Mouse (Mus musculus): ENCODE data around the gene Zic1. TPM values are rescaled to one million over a fixed set of nuclear protein-coding genes. Genes with fewer than 3 reads are reported as not detected.

Zic1 gene
- polyA plus RNA-seq, 1 experiment from 2014 or later, result 14.4 TPM

DNA sequence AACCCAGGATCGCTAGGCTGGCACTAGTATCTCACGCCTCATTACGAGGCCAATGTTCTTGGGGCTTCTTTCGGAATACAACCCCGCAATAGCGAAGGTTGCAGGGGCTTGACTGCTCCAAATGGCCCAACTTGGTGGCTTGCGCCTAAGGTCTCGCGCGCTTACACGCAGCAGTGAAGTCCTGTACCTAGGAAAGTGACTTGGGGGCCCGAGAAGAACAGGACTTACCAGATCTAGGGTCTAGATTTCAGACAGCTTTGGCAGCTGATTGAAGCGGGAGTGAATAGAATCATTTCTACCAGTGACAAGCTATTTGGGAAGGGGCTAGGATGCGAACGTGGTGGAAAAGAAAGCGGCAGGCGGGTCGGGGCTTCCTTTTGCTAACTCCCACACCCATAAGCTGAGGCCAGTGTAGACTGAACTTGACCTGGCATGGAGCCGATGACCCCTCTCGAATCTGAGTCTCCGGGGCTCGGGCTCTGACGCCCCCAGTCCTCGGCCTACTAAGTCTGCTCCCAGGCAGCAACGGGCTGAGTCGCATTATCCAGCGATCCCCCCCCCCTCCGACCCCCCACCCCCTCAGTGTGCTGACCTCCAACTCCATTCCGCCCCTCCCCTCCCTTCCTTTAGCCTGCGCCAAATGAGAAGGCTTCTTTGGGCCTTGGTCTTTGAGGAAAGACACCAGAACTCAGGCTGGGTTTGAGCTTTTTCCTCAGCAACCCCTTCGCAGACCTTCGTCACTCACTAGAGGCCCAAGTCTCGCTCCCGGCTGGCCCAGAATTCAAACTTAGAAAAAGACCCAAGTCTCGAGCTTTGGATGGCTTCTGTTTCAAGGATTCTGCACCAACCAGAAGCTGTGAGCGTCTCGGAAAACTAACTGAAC lies 11.8 kb downstream of the Zic1 start:
- H3K4me1 ChIP-seq (ENCODE audit: control insufficient read depth, insufficient read depth, low read length), result peaks cover 7% of the 10 kb centered on the region; the same call in 1 of the 2 replicates
- no peaks in the 10 kb centered on the region for H3K9me3 ChIP-seq (replicated peaks; ENCODE audit: control insufficient read depth, low read length)
- peak overlapping the region; percentile 57 for H3K4me2 ChIP-seq (ENCODE audit: low read length)
- no peaks in the 10 kb centered on the region for H3K36me3 ChIP-seq (ENCODE audit: control insufficient read depth, insufficient read depth, low read length)
- peak; percentile 46 for DNase-seq (ENCODE audit: low spot score)
- H3K9ac ChIP-seq (ENCODE audit: low read length), result peak overlapping the region; percentile 59
- H3K27ac ChIP-seq (ENCODE audit: low read depth, low read length), result peak overlapping the region; percentile 88
- WGBS, result 14% methylated on average over 37 of the region's 37 CpGs
- no peak; the same call in 1 of the 2 replicates for ATAC-seq
- H3K4me3 ChIP-seq (ENCODE audit: low read depth, low read length), result peak overlapping the region; percentile 29
- peaks cover 55% of the 10 kb centered on the region for H3K27me3 ChIP-seq (replicated peaks; ENCODE audit: control insufficient read depth, insufficient read depth, low read length)

DNA sequence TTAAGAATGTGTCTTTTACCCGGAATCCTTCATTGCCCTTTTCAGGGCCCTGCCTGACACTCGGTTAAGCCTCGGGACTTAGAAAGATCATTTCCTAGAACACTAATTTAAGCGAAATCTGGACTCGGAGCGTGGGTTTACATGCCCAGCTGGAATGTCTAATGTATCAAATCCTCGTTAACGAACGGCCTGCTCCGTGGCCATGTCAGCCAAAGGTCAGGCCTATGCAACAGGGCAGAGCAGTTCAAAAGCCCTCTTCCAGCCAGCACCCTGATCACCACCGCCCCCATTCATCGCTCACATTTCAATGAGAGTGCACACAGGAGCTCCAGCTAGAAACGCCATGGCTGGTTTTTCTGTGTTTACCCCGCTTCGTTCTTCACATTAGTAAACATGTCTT lies 12.8 kb downstream of the Zic1 start:
- 6% methylated on average over 15 of the region's 15 CpGs for WGBS
- Histone ChIP-seq H3K27me3 (replicated peaks; ENCODE audit: control insufficient read depth, insufficient read depth, low read length) (peaks cover 55% of the 10 kb centered on the region), H3K9ac (ENCODE audit: low read length) (peak overlapping the region; percentile 59)

DNA sequence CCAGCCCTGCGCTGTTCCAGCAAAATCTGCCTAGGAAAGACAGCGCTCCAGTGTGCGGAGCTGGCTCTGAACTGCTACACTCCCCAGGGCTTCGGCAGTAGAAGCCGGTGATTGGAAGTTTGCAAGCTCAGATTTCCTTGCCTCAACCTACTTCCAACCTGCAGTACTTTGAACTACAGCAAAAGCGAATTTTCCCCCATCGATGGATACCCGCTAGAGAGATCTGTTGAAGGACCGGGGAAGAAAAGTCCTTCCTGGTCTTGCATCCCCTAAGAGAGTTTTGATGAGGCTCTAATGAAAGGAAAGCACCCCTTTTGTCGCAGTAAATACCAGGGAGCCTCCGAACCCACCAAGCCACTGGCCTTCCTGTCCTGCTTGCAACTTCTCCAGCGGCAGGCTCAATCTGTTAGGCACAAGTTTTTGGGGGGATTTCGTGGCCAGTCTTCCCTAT lies 13.6 kb downstream of the Zic1 start:
- DNase-seq (ENCODE audit: low spot score), result peak; percentile 39
- peak overlapping the region; percentile 57 for H3K4me2 ChIP-seq (ENCODE audit: low read length)
- WGBS, result 9% methylated on average over 13 of the region's 13 CpGs
- no peak for ATAC-seq
- peak overlapping the region; percentile 29 for H3K4me3 ChIP-seq (ENCODE audit: low read depth, low read length)
- no peaks in the 10 kb centered on the region for H3K9me3 ChIP-seq (replicated peaks; ENCODE audit: control insufficient read depth, low read length)
- H3K27me3 ChIP-seq (replicated peaks; ENCODE audit: control insufficient read depth, insufficient read depth, low read length), result peaks cover 51% of the 10 kb centered on the region
- H3K9ac ChIP-seq (ENCODE audit: low read length), result peak overlapping the region; percentile 59
- H3K27ac ChIP-seq (ENCODE audit: low read depth, low read length), result peak overlapping the region; percentile 78
- H3K36me3 ChIP-seq (ENCODE audit: control insufficient read depth, insufficient read depth, low read length), result no peaks in the 10 kb centered on the region
- peaks cover 7% of the 10 kb centered on the region; the same call in 1 of the 2 replicates for H3K4me1 ChIP-seq (ENCODE audit: control insufficient read depth, insufficient read depth, low read length)

More for the DNA sequence above, 12.8 kb downstream of the Zic1 start:
- peak; percentile 61 for DNase-seq (ENCODE audit: low spot score)
- Histone ChIP-seq H3K27ac (ENCODE audit: low read depth, low read length) (peak overlapping the region; percentile 78), H3K36me3 (ENCODE audit: control insufficient read depth, insufficient read depth, low read length) (no peaks in the 10 kb centered on the region), H3K4me3 (ENCODE audit: low read depth, low read length) (peak overlapping the region; percentile 29), H3K4me2 (ENCODE audit: low read length) (peak overlapping the region; percentile 57), H3K9me3 (replicated peaks; ENCODE audit: control insufficient read depth, low read length) (no peaks in the 10 kb centered on the region), H3K4me1 (ENCODE audit: control insufficient read depth, insufficient read depth, low read length) (peaks cover 7% of the 10 kb centered on the region; the same call in 1 of the 2 replicates)
- ATAC-seq, result no peak

DNA sequence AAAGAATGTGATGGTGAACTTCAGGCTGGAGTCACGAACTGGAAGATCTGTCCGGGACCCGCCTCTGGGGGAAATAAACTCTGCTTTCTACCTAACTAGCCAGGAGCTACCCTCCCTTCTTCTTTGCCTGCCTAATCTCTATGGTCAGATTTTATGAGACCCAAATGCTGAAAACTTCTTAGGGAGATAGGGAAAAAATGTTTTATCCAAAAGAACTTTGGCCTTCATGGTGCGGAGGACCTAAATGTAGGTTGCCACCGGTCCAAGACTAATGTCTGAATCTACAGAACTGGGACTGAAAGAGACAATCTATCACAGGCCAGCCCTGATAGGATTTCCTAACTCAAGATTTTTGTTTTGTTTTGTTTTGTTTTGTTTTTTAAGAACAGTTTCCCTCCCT lies 14.2 kb downstream of the Zic1 start:
- H3K4me1 ChIP-seq (ENCODE audit: control insufficient read depth, insufficient read depth, low read length), result peaks cover 7% of the 10 kb centered on the region; the same call in 1 of the 2 replicates
- 19% methylated on average over 5 of the region's 5 CpGs for WGBS
- peak overlapping the region; percentile 57 for H3K4me2 ChIP-seq (ENCODE audit: low read length)
- H3K9ac ChIP-seq (ENCODE audit: low read length), result peak overlapping the region; percentile 59
- ATAC-seq (no peak), DNase-seq (ENCODE audit: low spot score) (peak; percentile 22)
- no peaks in the 10 kb centered on the region for H3K9me3 ChIP-seq (replicated peaks; ENCODE audit: control insufficient read depth, low read length)
- no peaks in the 10 kb centered on the region for H3K36me3 ChIP-seq (ENCODE audit: control insufficient read depth, insufficient read depth, low read length)
- H3K27me3 ChIP-seq (replicated peaks; ENCODE audit: control insufficient read depth, insufficient read depth, low read length), result peaks cover 45% of the 10 kb centered on the region
- H3K4me3 ChIP-seq (ENCODE audit: low read depth, low read length), result peak overlapping the region; percentile 29
- H3K27ac ChIP-seq (ENCODE audit: low read depth, low read length), result peak overlapping the region; percentile 78

DNA sequence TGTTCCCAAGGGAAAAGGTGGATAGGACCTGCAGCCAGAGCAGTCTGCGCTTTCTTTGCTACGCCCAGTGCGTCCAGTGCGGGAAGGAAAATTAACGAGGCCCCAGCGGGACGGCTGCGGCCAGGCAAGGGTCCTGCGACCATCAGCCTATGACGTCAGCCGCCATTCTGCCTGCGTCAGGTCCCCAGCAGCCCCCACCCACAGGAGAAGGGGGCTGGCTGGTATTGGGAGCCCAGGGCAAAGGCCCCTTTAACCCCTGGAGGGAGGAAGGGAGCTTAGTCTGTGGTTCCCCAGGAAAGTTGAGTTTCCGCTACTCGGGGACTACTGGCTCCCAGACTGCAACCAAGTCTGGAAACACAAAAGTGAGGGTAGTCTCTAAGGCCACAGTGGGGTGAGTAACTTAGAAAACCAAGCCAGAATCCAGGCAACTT lies 14.7 kb downstream of the Zic1 start:
- no peaks in the 10 kb centered on the region for H3K9me3 ChIP-seq (replicated peaks; ENCODE audit: control insufficient read depth, low read length)
- DNase-seq (ENCODE audit: low spot score), result peak; percentile 68
- H3K9ac ChIP-seq (ENCODE audit: low read length), result peak overlapping the region; percentile 59
- H3K36me3 ChIP-seq (ENCODE audit: control insufficient read depth, insufficient read depth, low read length), result no peaks in the 10 kb centered on the region
- H3K27me3 ChIP-seq (replicated peaks; ENCODE audit: control insufficient read depth, insufficient read depth, low read length), result peaks cover 43% of the 10 kb centered on the region
- H3K4me1 ChIP-seq (ENCODE audit: control insufficient read depth, insufficient read depth, low read length), result peaks cover 7% of the 10 kb centered on the region; the same call in 1 of the 2 replicates
- peak overlapping the region; percentile 78 for H3K27ac ChIP-seq (ENCODE audit: low read depth, low read length)
- peak overlapping the region; percentile 29 for H3K4me3 ChIP-seq (ENCODE audit: low read depth, low read length)
- ATAC-seq, result peak; percentile 28; the same call in 1 of the 2 replicates
- WGBS, result 6% methylated on average over 14 of the region's 14 CpGs
- H3K4me2 ChIP-seq (ENCODE audit: low read length), result peak overlapping the region; percentile 57

DNA sequence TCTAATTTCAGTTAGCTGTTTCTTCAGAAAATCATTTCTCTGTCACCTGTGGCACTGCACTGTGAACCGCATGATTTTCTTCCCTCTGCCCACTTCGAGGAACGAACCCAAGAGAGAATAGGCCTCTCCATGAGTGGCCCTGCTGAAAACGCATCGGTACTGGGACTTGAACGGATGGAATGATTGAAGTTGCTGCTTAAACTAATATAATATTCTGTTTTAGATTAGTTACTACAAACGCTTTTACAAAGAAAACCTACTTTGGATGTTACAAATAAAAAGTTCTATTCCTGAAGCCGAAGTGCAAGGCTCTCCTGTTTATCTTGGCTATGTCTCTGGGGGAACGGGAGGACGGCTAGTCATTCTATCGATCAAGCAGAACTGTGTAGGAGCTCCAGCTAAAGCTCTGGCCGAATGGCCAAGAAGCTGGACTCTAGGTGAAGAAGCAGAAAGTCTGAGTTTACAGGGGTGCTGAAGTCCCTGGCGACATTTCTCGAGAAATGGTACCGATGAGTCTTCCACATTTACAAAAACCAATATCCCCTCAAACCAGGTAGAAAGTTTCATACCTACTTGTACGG lies 15.3 kb downstream of the Zic1 start:
- 6% methylated on average over 16 of the region's 16 CpGs for WGBS
- ATAC-seq (no peak), DNase-seq (ENCODE audit: low spot score) (peak; percentile 24)
- H3K36me3 ChIP-seq (ENCODE audit: control insufficient read depth, insufficient read depth, low read length), result no peaks in the 10 kb centered on the region
- H3K4me1 ChIP-seq (ENCODE audit: control insufficient read depth, insufficient read depth, low read length), result peaks cover 6% of the 10 kb centered on the region; the same call in 1 of the 2 replicates
- H3K9ac ChIP-seq (ENCODE audit: low read length), result peak overlapping the region; percentile 59
- H3K27ac ChIP-seq (ENCODE audit: low read depth, low read length), result peak overlapping the region; percentile 78
- H3K27me3 ChIP-seq (replicated peaks; ENCODE audit: control insufficient read depth, insufficient read depth, low read length), result peaks cover 43% of the 10 kb centered on the region
- H3K9me3 ChIP-seq (replicated peaks; ENCODE audit: control insufficient read depth, low read length), result no peaks in the 10 kb centered on the region
- H3K4me2 ChIP-seq (ENCODE audit: low read length), result peak overlapping the region; percentile 57
- H3K4me3 ChIP-seq (ENCODE audit: low read depth, low read length), result peak overlapping the region; percentile 29

DNA sequence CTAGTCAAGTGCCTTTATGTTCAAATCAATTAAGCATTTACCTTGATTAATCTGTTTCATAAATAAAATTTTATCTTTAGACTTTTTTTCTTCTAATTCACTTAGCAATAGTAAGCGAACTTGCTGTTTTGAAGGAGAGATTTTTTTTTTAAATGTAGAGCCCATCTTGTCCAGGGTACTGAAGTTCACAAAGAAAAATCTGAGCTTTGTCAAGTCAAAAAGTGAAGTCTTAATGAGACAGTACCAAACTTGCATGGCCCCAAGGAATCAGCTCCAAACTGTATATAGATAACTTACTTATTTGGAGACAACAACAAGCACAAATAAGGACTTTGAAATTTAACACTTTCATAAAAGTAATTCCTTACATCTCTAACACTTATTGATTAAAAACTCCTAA lies 16.9 kb downstream of the Zic1 start:
- H3K27me3 ChIP-seq (replicated peaks; ENCODE audit: control insufficient read depth, insufficient read depth, low read length), result peaks cover 30% of the 10 kb centered on the region
- 59% methylated on average over 1 of the region's 1 CpGs for WGBS
- no peaks in the 10 kb centered on the region for H3K36me3 ChIP-seq (ENCODE audit: control insufficient read depth, insufficient read depth, low read length)
- H3K4me2 ChIP-seq (ENCODE audit: low read length), result peak overlapping the region; percentile 33; the same call in 1 of the 2 replicates
- DNase-seq (ENCODE audit: low spot score), result no peak
- ATAC-seq, result no peak
- peaks cover 2% of the 10 kb centered on the region; the same call in 1 of the 2 replicates for H3K4me1 ChIP-seq (ENCODE audit: control insufficient read depth, insufficient read depth, low read length)
- H3K4me3 ChIP-seq (ENCODE audit: low read depth, low read length), result no peak overlapping the region
- H3K9me3 ChIP-seq (replicated peaks; ENCODE audit: control insufficient read depth, low read length), result no peaks in the 10 kb centered on the region
- H3K9ac ChIP-seq (ENCODE audit: low read length), result no peak overlapping the region
- no peak overlapping the region for H3K27ac ChIP-seq (ENCODE audit: low read depth, low read length)

DNA sequence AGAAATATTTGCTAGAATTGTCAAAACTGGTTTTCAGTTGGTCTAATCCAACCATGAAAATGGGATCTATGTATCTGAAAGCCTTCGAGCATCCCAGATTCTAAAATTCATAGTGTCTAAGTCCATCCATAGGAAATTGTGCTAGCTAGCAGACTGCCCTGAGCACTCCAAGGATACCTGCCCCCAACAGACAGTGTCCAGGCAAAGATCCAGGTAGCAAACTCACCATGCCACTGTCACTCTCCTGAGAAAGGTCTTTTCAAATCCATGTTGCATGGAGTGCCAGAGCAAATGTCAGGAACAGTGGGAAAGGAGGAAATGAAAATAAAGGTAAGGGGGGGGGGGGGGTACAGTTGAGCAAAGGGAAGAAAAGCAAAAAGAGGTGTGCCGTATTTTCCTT lies 18.0 kb downstream of the Zic1 start:
- Histone ChIP-seq H3K27me3 (replicated peaks; ENCODE audit: control insufficient read depth, insufficient read depth, low read length) (peaks cover 22% of the 10 kb centered on the region; the same call in 1 of the 2 replicates), H3K27ac (ENCODE audit: low read depth, low read length) (no peak overlapping the region), H3K4me3 (ENCODE audit: low read depth, low read length) (no peak overlapping the region), H3K4me1 (ENCODE audit: control insufficient read depth, insufficient read depth, low read length) (peaks cover 2% of the 10 kb centered on the region; the same call in 1 of the 2 replicates), H3K9me3 (replicated peaks; ENCODE audit: control insufficient read depth, low read length) (no peaks in the 10 kb centered on the region), H3K4me2 (ENCODE audit: low read length) (no peak overlapping the region), H3K9ac (ENCODE audit: low read length) (no peak overlapping the region), H3K36me3 (ENCODE audit: control insufficient read depth, insufficient read depth, low read length) (no peaks in the 10 kb centered on the region)
- ATAC-seq (no peak), DNase-seq (ENCODE audit: low spot score) (no peak)
- WGBS, result 76% methylated on average over 2 of the region's 2 CpGs
